Mouse (Mus musculus): ENCODE measurements around the gene Olfr1243.

GRCm38 (mm10) chr2:89578347-89578746 lies 47.1 kb upstream of the Olfr1243 start, which contains the start of gene Olfr1245:
- TF ChIP-seq CTCF (IDR thresholded peaks at IDR 0.05) (no peak), POLR2A (IDR thresholded peaks at IDR 0.05; ENCODE audit: insufficient read depth, low read depth, low read length) (no peak)

Measured in heart, adult 2 months (tissue).